Mouse (Mus musculus) heart, embryonic 11.5 days (tissue): ENCODE data around the gene Fndc7. TPM values are rescaled to one million over a fixed set of nuclear protein-coding genes. Genes with fewer than 3 reads are reported as not detected.
A peak's percentile ranks its signal among the peaks of the same experiment; 100 is the strongest.

Experiments
- ATAC-seq: fragments of 200-750 bp; cut with Nextera tagmentation; replicated peaks from 2 replicates; pipeline ENCODE4 v1.8.0; 2017; ENCODE audit warnings: moderate library complexity; ENCODE audit not compliant: insufficient number of reproducible peaks, low FRiP score, low TSS enrichment
- H3K27ac ChIP-seq: fragments of 300-500 bp; sonication (generic); 2 replicates; pipeline ENCODE4 v1.5.1; 2014; ENCODE audit warnings: mild to moderate bottlenecking, low read depth, low read length
- H3K27me3 ChIP-seq: fragments of 300-500 bp; sonication (generic); 2 replicates; pipeline ENCODE4 v1.6.1; 2014; ENCODE audit warnings: mild to moderate bottlenecking, low read length, mixed read lengths; ENCODE audit not compliant: control insufficient read depth, insufficient read depth
- H3K36me3 ChIP-seq: fragments of 300-500 bp; sonication (generic); 2 replicates; pipeline ENCODE4 v1.6.1; 2014; ENCODE audit warnings: mild to moderate bottlenecking, low read length, moderate library complexity, mixed read lengths; ENCODE audit not compliant: control insufficient read depth, insufficient read depth
- H3K4me1 ChIP-seq: fragments of 300-500 bp; sonication (generic); 2 replicates; pipeline ENCODE4 v1.6.1; 2014; ENCODE audit warnings: low read length; ENCODE audit not compliant: control insufficient read depth, insufficient read depth
- H3K4me2 ChIP-seq: fragments of 300-500 bp; sonication (generic); 2 replicates; pipeline ENCODE4 v1.6.1; 2014; ENCODE audit warnings: mild to moderate bottlenecking, moderate library complexity
- H3K4me3 ChIP-seq: fragments of 300-500 bp; sonication (generic); 2 replicates; pipeline ENCODE4 v1.5.1; 2014; ENCODE audit warnings: low read depth, low read length
- H3K9ac ChIP-seq: fragments of 300-500 bp; sonication (generic); 2 replicates; pipeline ENCODE4 v1.6.1; 2014; ENCODE audit warnings: mild to moderate bottlenecking, low read depth, low read length, moderate library complexity
- H3K9me3 ChIP-seq: fragments of 300-500 bp; sonication (generic); replicated peaks from 2 replicates; pipeline ENCODE4 v1.6.1; 2016; ENCODE audit warnings: low read length; ENCODE audit not compliant: control insufficient read depth
- WGBS: fragments of 180-500 bp; shearing (Covaris S2); extraction: QIAGEN DNeasy Blood & Tissue Kit; methylation state at CpG from one replicate; pipeline ENCODE4 v1.1.7; 2014; ENCODE audit not compliant: insufficient replicate concordance; 5-methylcytosine and 5-hydroxymethylcytosine counted together
- polyA plus RNA-seq: library from polyadenylated mRNA; unstranded; fragments of >200 nt; fragmentation: Nextera tagmentation; extraction: Ambion mirVana; gene quantifications from 2 replicates; pipeline ENCODE4 v1.2.1, GENCODE M21; 2014

Gene Fndc7
- polyA plus RNA-seq, 1 experiment from 2014 or later: not detected

DNA sequence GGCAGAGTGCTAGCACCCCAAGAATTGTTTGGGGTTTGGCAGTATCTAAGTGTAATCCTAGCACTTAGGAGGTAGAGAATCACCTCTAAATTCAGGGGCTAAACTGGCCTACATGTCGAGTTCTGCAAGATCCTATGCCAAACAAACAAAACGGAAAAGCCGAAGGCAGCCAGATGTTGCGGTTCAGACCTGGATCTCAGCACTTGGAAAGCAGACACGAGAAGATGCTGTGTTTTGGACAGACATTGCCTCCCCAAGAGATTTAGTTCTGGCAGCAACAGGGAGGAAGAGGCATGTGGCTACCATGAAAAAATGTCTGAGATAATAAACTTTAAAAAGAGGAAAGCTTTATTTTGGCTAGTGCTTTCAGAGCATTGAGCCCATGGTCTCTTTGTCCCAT, 10.9 kb upstream of the Fndc7 start:
- no peaks in the 10 kb centered on the region for H3K4me1 ChIP-seq
- 74% methylated on average over 5 of the region's 5 CpGs for WGBS
- H3K27ac ChIP-seq: no peak overlapping the region
- peaks cover 29% of the 10 kb centered on the region for H3K36me3 ChIP-seq
- no peaks in the 10 kb centered on the region for H3K27me3 ChIP-seq
- ATAC-seq: no peak
- no peak overlapping the region for H3K4me2 ChIP-seq
- H3K9me3 ChIP-seq: no peaks in the 10 kb centered on the region
- H3K9ac ChIP-seq: no peak overlapping the region
- no peak overlapping the region for H3K4me3 ChIP-seq

DNA sequence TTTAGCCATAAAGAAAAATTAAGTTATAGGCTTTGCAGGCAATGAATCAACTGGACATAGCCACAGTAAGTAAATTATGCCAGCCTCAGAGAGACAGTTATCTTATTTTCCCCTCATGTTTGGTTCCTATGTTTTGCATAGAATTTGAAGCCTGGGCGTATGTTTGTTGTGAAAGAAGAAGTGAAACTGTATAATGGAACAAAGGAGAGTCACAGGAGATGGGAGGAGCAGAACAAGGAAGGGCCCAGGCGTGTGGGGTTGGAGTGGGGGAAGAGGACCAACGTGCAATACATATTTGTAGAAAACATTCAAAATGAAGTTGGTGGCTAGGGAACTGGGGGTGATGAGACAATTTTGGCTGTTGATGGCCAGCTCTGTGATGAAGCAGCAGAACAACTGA, 10.3 kb upstream of the Fndc7 start:
- Histone ChIP-seq H3K4me3 (no peak overlapping the region), H3K27ac (no peak overlapping the region), H3K9ac (no peak overlapping the region), H3K27me3 (no peaks in the 10 kb centered on the region), H3K36me3 (peaks cover 26% of the 10 kb centered on the region), H3K9me3 (no peaks in the 10 kb centered on the region), H3K4me2 (no peak overlapping the region), H3K4me1 (no peaks in the 10 kb centered on the region)
- 80% methylated on average over 3 of the region's 3 CpGs for WGBS
- ATAC-seq: no peak

DNA sequence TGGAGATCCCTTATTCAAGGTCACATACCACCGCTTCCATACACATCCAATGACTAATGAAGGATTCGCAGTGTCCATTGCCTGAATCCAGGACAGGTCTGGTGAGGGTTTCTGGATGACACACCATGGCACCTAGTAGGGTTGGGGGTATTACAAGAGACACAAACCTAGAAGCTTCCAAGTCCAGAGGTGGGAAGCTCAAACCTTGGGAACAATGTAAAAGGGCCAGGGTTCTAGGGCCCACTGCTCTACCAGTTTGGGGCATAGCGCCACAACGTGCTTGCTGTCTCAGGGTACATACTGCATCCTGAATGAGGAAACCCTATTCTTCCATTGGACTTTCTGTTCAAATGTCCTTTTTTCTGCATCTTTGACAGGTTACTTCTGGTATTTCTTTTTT, 8.8 kb upstream of the Fndc7 start:
- ATAC-seq: no peak
- Histone ChIP-seq H3K9me3 (no peaks in the 10 kb centered on the region), H3K36me3 (peaks cover 13% of the 10 kb centered on the region), H3K4me2 (no peak overlapping the region), H3K9ac (no peak overlapping the region), H3K27ac (no peak overlapping the region), H3K4me3 (no peak overlapping the region), H3K4me1 (no peaks in the 10 kb centered on the region), H3K27me3 (no peaks in the 10 kb centered on the region)
- 92% methylated on average over 4 of the region's 4 CpGs for whole genome bisulfite sequencing

DNA sequence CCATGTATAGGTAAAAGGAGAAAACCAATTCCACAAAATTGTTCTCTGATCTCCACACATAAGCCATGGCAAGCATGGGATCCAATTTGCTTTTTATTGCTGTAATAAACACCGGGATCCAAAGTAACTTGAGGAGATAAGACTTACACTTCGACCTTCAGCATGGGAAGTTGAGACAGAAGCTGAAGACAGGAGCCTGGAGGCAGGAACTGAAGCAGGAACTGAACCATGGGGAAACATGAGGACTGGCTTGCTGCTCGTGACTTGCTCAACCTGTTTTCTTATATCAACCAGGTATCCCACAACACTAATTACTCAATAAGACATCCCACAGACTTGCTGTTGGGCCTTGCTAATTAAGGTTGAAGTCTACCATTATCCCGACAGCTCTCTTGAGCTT, 3.1 kb upstream of the Fndc7 start:
- Histone ChIP-seq H3K4me2 (no peak overlapping the region), H3K9me3 (no peaks in the 10 kb centered on the region), H3K9ac (no peak overlapping the region), H3K4me3 (no peak overlapping the region), H3K36me3 (no peaks in the 10 kb centered on the region), H3K27ac (no peak overlapping the region), H3K4me1 (no peaks in the 10 kb centered on the region), H3K27me3 (no peaks in the 10 kb centered on the region)
- 67% methylated on average over 4 of the region's 4 CpGs for WGBS
- ATAC-seq: no peak

DNA sequence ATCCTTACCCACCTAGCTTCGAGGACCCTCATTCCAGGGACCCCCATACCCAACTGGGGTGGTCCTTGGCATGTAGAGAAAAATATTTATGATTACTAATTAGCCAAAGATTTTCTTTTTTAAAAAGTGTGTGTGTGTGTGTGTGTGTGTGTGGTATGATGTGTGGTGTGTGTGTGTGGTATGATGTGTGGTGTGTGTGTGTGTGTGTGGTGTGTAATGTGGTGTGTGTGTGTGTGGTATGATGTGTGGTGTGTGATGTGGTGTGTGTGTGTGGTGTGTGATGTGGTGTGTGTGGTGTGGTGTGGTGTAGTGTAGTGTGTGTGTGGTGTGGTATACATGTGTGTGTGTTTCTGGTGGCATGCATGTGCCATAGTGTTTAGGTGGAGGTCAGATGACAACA, 2.3 kb upstream of the Fndc7 start:
- Histone ChIP-seq H3K9me3 (no peaks in the 10 kb centered on the region), H3K9ac (no peak overlapping the region), H3K4me3 (no peak overlapping the region), H3K27me3 (no peaks in the 10 kb centered on the region), H3K36me3 (no peaks in the 10 kb centered on the region), H3K4me2 (no peak overlapping the region), H3K4me1 (peaks cover under 1% of the 10 kb centered on the region; the same call in 1 of the 2 replicates), H3K27ac (no peak overlapping the region)
- ATAC-seq: no peak
- WGBS: 79% methylated on average over 1 of the region's 1 CpGs

DNA sequence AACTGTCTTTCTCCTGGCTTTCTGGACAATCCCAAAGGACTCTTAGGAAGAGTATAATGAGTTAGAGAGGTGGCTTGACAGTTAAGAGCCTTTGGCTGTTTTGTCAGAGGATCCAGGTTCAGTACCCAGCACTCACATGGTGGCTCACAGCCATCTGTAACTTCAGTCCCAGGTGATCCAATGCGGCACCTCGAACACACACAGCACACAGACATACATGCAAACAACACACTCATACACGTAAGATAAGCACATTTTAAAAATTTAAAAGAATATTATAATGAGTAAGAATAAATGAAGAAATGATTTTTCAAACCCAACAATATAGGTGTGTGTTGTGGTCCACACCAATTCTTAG, 2.2 kb downstream of the Fndc7 start:
- Histone ChIP-seq H3K27ac (no peak overlapping the region), H3K9ac (no peak overlapping the region), H3K4me3 (no peak overlapping the region), H3K27me3 (no peaks in the 10 kb centered on the region), H3K36me3 (no peaks in the 10 kb centered on the region), H3K4me2 (no peak overlapping the region), H3K9me3 (no peaks in the 10 kb centered on the region), H3K4me1 (peaks cover 18% of the 10 kb centered on the region)
- 87% methylated on average over 3 of the region's 3 CpGs for WGBS
- no peak for ATAC-seq

DNA sequence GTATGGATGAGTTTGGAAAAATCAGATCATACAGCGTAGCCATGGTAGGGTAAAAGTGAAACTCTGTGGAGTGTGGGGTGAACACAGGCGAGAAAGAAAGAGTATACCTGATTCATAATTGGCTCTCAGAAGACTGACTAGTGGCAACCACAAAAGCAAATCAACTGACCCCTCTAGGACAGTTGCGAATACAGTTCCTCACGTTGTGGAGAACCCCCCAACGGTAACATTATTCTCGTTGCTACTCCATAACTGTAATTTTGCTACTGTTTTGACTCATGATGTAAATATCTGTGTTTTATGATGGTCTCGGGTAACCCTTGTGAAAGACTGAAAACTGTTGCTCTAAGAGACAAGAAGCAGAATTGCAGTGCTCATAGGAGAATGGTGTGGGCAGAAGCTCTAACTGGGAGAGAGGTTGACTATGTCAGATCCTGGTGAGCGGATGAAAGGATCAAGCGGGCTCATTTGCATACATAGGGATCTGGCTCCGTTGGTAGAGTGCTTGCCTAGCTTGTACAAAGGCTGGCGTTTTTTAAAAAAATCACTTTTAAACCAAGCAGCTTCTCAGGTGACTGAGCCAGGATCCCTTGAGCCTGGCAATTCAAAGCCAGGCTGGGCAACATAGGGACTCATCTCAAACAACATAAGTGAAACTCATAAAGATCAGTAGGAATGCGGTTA, 2.7 kb downstream of the Fndc7 start:
- peaks cover 18% of the 10 kb centered on the region for H3K4me1 ChIP-seq
- H3K4me2 ChIP-seq: no peak overlapping the region
- no peaks in the 10 kb centered on the region for H3K9me3 ChIP-seq
- no peaks in the 10 kb centered on the region for H3K36me3 ChIP-seq
- H3K27ac ChIP-seq: peak overlapping the region; percentile 76
- no peak for ATAC-seq
- no peak overlapping the region for H3K4me3 ChIP-seq
- no peak overlapping the region for H3K9ac ChIP-seq
- H3K27me3 ChIP-seq: no peaks in the 10 kb centered on the region
- WGBS: 61% methylated on average over 12 of the region's 12 CpGs

DNA sequence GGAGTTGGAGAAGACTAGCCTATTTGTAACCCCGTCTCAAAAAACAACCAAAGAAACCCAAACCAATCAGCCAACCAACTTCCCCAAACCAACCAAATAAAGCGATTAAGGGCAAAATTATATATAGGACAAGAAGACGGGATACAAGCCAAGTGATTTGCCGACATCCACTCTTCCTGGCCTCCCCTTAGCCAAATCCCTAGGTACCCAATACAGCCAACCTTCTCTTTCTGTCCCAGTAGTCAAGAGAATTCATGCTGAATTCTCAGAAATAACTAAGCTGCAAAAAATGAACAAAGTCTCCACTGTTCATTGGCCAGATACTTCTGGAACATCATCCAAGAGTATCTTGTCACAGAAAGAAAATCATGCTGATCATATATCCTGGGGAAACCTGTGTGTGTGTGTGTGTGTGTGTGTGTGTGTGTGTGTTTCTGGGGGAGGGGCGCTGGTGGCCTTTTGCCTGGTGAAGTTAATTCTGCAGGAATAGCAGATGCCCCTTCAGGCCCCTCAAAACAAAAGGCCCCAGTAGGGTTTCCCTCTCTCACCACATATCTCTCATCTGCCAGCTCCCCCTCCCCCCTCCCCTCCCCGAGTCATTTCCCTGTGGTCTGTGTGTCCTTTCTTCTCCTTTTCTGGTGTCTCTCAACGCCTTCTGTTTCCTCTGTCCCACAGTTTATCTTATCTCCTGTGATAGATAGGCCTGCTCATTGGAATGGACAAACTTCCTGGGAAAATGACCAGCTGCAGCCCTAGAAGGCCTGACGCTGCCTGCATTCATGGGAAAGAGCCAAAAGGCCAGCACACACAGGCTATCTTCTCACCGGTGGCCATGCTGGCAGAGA, 3.9 kb downstream of the Fndc7 start:
- H3K9me3 ChIP-seq: no peaks in the 10 kb centered on the region
- H3K27ac ChIP-seq: peak overlapping the region; percentile 76
- no peak overlapping the region for H3K9ac ChIP-seq
- peaks cover 23% of the 10 kb centered on the region for H3K4me1 ChIP-seq
- peak; percentile 57; the same call in 1 of the 2 replicates for ATAC-seq
- WGBS: 24% methylated on average over 9 of the region's 9 CpGs
- no peak overlapping the region for H3K4me3 ChIP-seq
- no peaks in the 10 kb centered on the region for H3K27me3 ChIP-seq
- 0 out of 2 replicates have a peak overlapping the region, but pooled peaks have one; percentile 3 for H3K4me2 ChIP-seq
- no peaks in the 10 kb centered on the region for H3K36me3 ChIP-seq
